Mouse (Mus musculus): ENCODE results near the gene Pam.

DNA sequence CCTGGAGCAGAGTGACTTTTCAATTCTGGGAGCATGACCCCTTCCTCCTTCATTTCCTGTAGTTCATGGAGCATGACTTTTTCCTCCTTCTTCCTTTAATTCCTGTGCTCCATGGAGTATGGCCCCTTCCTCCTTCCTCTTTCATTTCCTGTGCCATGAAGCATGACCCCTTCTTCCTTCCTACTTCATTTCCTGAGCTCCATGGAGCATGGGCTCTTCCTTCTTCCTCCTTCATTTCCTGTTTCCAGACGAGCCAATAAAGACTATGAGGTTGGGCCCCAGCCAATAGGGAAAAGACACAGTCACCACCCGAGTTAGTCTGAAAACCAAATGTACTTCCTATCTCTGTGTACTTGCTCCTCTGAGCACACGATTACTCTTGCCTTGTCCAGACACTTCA is 103.5 kb downstream of the Pam start:
- no peak for TF ChIP-seq POLR2A (IDR thresholded peaks at IDR 0.05; ENCODE audit: borderline replicate concordance, insufficient read depth, low read length)
- TF ChIP-seq CTCF (IDR thresholded peaks at IDR 0.05; ENCODE audit: borderline replicate concordance, insufficient read depth, low read depth, low read length), result no peak

Data from cerebellum, adult 2 months (tissue).